Mouse (Mus musculus) left cerebral cortex, postnatal 10 days (tissue): Measurements from ENCODE around the gene Syt8. TPM values are rescaled to one million over a fixed set of nuclear protein-coding genes. Genes with fewer than 3 reads are reported as not detected.

Experiments used
- DNase-seq, 2 experiments: peaks; one replicate each; pipeline ENCODE4 v3.0.0; 2021 to 2022; ENCODE audit warnings: low spot score in 2 of 2, mixed read lengths in 1 of 2; ENCODE audit errors: extremely low spot score in 1 of 2
- intact Hi-C: fragments of 180-260 bp; cut with DNase I; formaldehyde crosslinking; loops from one replicate; pipeline ENCODE4 v1.15.1; 2025
- total RNA-seq, 2 experiments: library from RNA; stranded (reverse); gene quantifications; 2 replicates each; pipeline ENCODE4 v1.2.3; 2021

Gene Syt8
- total RNA-seq, 2 experiments from 2014 or later: not detected

DNA sequence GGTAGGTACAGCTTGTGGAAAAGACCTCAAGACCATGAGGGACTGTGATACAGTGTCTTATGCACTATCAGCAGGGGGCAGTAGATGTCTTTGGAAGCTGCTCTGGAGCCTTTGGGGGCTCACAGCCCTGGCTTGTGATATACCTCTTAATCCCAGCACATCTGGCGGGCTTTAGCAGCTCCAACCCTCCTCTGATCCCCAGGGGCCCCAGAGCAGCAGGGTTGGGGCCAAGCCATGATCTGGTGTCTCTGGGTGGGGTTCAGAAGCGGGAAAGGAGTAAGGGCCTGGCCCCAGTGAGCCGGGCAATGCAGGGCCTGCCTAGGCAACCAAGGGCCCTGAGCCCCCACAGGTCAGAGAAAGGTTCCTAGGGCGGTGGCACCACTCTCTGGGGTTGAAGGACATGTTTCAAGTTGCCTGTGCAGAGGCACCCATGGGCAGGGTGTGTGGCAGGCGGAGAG lies 6.0 kb downstream of the Syt8 start:
- intact Hi-C loops: loop anchor here (5.0 kb wide), 2 partner anchors 57 to 142 kb away; partner anchors contain the start of gene Tnnt3
- peak in 1 of 2 experiments; percentile 54 for DNase-seq

- no peak for DNase-seq
- intact Hi-C loops: loop anchor here (5.0 kb wide), 2 partner anchors 56 to 141 kb away; partner anchors contain the start of gene Tnnt3
These were observed 6.9 kb downstream of the Syt8 start, which contains the start of gene Tnni2 for GRCm38 (mm10) chr7:142441585-142441984. TSS of gene Tnni2 (plus strand) at chr7:142441808.

DNA sequence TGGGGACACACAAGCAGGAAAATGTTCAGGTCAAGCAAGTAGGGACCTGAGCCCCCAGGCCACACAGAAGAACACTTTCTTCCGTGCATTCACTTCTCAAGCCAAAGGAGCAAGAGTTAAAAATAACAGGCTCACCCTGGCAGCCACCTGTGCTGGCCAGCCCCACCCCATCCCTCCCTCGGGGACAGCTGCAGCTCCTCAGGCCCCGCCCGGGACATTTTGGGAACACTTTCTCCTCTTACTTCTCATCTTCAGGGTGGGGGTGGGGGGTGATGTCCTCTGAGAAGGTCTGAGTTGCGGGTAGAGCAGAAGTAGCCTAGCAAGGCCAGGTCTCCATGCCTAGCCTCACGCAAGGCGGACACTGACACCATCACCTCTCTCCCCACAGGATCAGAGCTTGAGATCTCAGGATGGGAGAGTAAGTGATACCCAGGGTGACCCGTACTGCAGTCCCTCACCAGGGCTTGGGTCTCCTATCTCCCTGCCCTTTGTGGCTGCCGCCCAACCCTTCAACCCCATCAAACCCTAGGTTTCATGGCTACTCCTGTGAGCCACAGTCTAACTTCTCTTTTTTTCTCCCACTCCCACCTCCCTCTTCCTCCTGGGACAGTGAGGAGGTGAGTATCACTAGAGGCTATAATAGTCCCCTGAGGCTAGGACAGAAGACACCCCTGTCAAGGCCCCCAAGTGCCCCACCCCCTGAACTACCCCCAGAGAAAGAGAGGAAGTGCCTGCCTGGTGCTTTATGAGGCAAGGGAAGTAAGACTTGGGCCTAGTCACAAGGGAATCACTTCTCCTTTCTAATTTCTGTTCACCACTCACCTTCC lies 7.6 kb downstream of the Syt8 start:
- DNase-seq: peak in 1 of 2 experiments; percentile 13
- intact Hi-C loops: loop anchor here (5.0 kb wide), 2 partner anchors 55 to 140 kb away; partner anchors contain the start of gene Tnnt3

GRCm38 (mm10) chr7:142442908-142443420 lies 8.3 kb downstream of the Syt8 start:
- intact Hi-C loops: loop anchor here (5.0 kb wide), 2 partner anchors 54 to 139 kb away; partner anchors contain the start of gene Tnnt3
- DNase-seq: peak in 1 of 2 experiments; percentile 14

DNA sequence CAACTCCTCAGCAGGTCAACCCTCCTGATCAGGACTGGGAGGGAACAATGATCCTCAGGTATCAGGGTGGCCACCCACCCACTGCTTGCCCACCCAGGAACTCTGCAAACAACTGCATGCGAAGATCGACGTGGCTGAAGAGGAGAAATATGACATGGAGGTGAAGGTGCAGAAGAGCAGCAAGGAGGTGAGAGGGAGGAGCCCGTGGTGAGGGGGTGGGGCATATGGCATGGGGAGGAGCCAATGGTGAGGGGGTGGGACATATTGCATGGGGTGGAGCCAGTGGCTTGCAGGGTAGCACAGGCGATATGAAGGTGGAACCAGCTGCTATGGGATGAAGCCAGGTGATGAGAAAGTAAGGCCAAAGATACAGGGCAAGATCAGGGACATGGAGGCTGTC lies 8.8 kb downstream of the Syt8 start:
- DNase-seq: no peak
- intact Hi-C loops: loop anchor here (5.0 kb wide), 2 partner anchors 54 to 139 kb away; partner anchors contain the start of gene Tnnt3

GRCm38 (mm10) chr7:142444171-142444570 lies 9.5 kb downstream of the Syt8 start:
- peak in 1 of 2 experiments; percentile 17 for DNase-seq
- intact Hi-C loops: loop anchor here (5.0 kb wide), 2 partner anchors 53 to 138 kb away; partner anchors contain the start of gene Tnnt3

- intact Hi-C loops: no loop called here
- no peak for DNase-seq
These were observed 10.7 kb downstream of the Syt8 start for GRCm38 (mm10) chr7:142445324-142445723.

- intact Hi-C loops: no loop called here
- no peak for DNase-seq
These were observed 11.6 kb downstream of the Syt8 start for GRCm38 (mm10) chr7:142446264-142446663.

DNA sequence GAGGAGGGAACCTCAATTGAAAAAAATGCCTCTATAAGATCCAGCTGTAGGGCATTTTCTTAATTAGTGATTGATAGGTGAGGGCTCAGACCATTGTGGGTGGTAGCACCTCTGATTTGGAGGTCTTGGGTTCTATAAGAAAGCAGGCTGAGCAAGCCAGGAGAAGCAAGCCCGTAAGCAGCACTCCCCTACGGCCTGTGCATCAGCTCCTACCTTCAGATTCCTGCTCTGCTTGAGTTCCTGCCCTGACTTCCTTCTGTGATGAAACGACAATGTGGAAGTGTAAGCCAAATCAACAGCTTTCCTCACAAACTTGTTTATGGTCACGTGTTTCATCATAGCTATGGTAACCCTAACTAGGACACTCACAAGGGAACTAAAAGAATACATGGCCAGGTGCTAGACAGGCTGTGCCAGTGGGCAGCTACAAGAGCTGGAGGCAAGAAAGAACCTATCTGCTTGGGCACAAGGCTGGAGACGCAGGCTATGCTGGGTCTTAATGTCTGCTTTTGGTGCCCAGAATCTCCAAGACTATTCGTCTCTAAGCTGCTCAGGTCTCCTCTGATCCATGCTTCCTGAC lies 14.5 kb downstream of the Syt8 start:
- peak in 1 of 2 experiments; percentile 12 for DNase-seq
- intact Hi-C loops: no loop called here

GRCm38 (mm10) chr7:142454706-142455105 lies 20.1 kb downstream of the Syt8 start:
- intact Hi-C loops: no loop called here
- peak in 1 of 2 experiments; percentile 8 for DNase-seq

- DNase-seq: peak in 1 of 2 experiments; percentile 13
- intact Hi-C loops: no loop called here
These were observed 20.6 kb downstream of the Syt8 start for GRCm38 (mm10) chr7:142455251-142455650.

GRCm38 (mm10) chr7:142456806-142457205 lies 22.2 kb downstream of the Syt8 start:
- intact Hi-C loops: no loop called here
- DNase-seq: peak in 1 of 2 experiments; percentile 15

- intact Hi-C loops: no loop called here
- peak; percentile 54 to 65 for DNase-seq
These were observed 22.7 kb downstream of the Syt8 start for GRCm38 (mm10) chr7:142457227-142457811.

DNA sequence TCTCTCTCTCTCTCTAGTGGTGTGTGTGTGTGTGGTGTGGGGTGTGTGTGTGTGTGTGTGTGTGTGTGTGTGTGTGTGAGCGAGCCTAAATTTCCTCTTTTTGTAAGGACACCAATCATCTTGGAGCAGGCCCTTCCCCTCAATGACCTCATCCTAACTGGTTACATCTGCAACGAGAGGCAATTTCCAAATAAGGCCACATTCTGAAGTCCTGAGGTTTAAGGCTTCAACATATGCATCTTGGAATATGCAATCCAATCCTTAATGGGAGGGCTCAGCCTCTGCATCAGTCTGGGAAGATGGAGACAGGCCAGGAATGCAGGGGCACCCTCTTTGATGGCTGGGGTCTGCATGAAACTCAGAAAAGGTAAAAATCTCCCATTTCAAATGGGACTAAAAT lies 23.4 kb downstream of the Syt8 start:
- peak in 1 of 2 experiments; percentile 22 for DNase-seq
- intact Hi-C loops: no loop called here

DNA sequence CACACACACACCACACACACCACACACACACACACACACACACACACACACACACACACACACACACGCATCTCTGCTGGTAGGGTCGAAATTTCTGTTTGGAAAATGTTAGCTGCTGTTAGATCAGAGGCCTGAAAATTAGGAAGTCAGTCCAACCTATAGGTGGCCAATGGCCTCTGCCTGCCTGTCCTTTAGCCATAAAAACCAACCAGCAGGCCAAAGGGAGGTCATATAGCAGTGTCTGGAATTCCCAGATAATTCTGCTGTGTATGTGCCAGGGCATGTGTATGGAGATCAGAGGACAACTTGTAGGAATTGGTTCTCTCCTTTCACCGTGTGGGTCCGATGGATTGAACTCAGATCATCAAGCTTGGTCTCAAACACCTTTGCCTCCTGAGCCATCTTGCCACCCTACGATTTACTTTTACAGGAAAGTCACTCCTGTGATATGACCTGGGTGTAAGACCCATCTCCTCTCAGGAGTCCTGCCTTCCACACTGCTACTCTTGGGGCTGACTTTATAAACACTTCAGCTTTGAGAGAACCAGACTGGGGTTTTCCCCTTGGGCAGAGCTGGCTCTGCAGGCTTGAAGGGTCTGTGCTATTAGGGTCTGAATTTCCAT lies 24.1 kb downstream of the Syt8 start:
- DNase-seq: no peak
- intact Hi-C loops: no loop called here

DNA sequence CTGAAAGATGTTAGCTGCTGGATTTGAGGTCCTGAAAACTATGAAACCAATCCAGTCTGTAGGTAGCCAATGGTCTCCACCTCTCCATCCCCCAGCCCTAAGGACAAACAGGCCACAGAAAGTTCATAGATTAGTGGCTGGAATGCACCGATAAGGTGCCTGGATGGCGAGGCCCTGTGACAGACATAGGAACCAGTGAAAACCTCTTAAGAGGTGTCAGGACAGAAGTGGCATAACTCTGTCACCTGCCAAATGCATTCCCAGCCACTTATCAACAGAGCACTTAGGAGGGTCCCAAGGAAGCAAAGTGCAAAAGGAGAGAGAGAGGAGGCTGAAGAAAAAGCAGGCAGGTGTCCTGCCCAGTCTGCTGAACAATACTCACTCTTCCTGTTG lies 24.6 kb downstream of the Syt8 start:
- intact Hi-C loops: no loop called here
- peak in 1 of 2 experiments; percentile 9 for DNase-seq

GRCm38 (mm10) chr7:142460636-142461077 lies 26.0 kb downstream of the Syt8 start, which contains the start of gene Lsp1:
TSS of gene Lsp1 (plus strand) at chr7:142460809.
- DNase-seq: peak in 1 of 2 experiments; percentile 13
- intact Hi-C loops: no loop called here

DNA sequence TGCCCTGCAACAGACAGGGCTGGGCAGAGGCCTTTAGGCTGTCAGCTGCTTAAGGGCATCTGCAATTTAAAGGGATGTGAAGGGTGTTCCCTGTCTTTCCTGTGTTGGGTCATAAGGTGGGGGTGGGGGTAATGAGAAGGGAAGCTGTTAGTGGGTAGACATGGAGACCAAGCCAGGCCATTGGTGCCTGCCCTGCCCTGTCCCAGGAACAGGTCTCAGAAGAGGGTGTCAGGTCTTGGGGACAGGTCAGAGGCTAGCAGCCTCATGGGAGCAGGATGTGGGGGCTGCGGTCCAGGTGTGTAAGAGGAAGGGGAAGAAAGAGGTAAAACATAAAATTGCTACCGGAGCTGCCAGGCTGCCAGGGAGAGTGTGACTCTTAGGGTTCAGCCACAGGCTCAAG lies 26.8 kb downstream of the Syt8 start:
- DNase-seq: peak in 1 of 2 experiments; percentile 11
- intact Hi-C loops: no loop called here
